Mouse (Mus musculus) erythroblast, embryonic 14.5 days (primary cell): ENCODE measurements around the gene Camk2d. TPM values are rescaled to one million over a fixed set of nuclear protein-coding genes. Genes with fewer than 3 reads are reported as not detected.

Experiments
- H3K27me3 ChIP-seq: 2 replicates; pipeline ENCODE4 v1.6.1; 2012; ENCODE audit warnings: inconsistent platforms; ENCODE audit not compliant: control insufficient read depth
- H3K36me3 ChIP-seq: 2 replicates; pipeline ENCODE4 v1.6.1; 2012; ENCODE audit warnings: mild to moderate bottlenecking, inconsistent platforms; ENCODE audit not compliant: control insufficient read depth
- H3K4me1 ChIP-seq: 2 replicates; pipeline ENCODE4 v1.6.1; 2012; ENCODE audit warnings: inconsistent platforms; ENCODE audit not compliant: control insufficient read depth
- H3K4me3 ChIP-seq: replicated peaks from 2 replicates; pipeline ENCODE3; 2012; ENCODE audit warnings: moderate library complexity, mild to moderate bottlenecking, inconsistent platforms
- H3K9me3 ChIP-seq: 2 replicates; pipeline ENCODE4 v1.6.1; 2012; ENCODE audit warnings: low read length, inconsistent platforms, mixed read lengths; ENCODE audit not compliant: control insufficient read depth
- GATA1 ChIP-seq: IDR thresholded peaks from 2 replicates; pipeline ENCODE4 v1.6.1; 2012; ENCODE audit warnings: low read length, inconsistent platforms, mixed read lengths
- TAL1 ChIP-seq: IDR thresholded peaks from 3 replicates; pipeline ENCODE4 v1.6.1; 2012; ENCODE audit warnings: low read length, inconsistent platforms, mixed read lengths
- polyA plus RNA-seq: library from polyadenylated mRNA; stranded (reverse); fragments of >175 nt; gene quantifications from 2 replicates; pipeline ENCODE4 v1.2.3, GENCODE M21; 2012

Camk2d gene
- polyA plus RNA-seq, 1 experiment, result not detected

DNA sequence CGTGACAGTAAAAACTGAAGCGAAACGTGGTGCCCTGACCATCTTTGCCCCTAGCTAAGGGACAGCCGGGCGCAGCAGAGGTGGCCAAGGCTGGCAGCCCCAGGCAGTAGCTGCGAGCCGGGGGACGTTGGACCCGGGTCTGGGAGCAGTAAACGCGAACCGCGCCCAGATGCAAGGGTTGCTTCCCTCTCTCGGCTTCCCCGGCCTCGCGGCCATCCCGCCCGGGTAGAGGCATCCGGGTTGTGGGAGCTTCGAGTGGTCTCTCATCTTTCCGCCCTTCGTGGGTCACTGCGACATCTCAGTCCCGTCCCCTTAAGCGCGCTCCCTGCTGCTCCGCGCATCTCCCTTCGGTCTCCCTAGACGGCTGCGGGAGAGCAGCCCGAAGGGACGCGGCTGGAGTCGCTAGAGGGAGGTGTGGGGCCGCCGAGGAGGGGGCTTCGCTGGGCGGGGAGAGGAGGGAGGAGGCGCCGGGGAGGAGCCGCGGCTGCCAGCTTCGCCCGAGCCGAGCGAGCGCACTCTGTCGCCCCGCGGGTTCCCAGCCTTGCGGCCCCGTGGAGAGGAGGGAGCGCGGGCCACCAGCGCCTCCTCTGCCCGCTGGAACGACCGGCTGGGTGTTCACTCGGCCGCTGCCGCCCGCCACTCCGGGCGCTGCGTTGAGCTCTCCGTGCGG is 524 bp downstream of the Camk2d start:
- Histone ChIP-seq H3K4me3 (peak overlapping the region; percentile 63), H3K9me3 (no peaks in the 10 kb centered on the region), H3K36me3 (no peaks in the 10 kb centered on the region), H3K4me1 (peaks cover 19% of the 10 kb centered on the region), H3K27me3 (peaks cover 29% of the 10 kb centered on the region)
- TF ChIP-seq GATA1, result no peak
- no peak for TF ChIP-seq TAL1

DNA sequence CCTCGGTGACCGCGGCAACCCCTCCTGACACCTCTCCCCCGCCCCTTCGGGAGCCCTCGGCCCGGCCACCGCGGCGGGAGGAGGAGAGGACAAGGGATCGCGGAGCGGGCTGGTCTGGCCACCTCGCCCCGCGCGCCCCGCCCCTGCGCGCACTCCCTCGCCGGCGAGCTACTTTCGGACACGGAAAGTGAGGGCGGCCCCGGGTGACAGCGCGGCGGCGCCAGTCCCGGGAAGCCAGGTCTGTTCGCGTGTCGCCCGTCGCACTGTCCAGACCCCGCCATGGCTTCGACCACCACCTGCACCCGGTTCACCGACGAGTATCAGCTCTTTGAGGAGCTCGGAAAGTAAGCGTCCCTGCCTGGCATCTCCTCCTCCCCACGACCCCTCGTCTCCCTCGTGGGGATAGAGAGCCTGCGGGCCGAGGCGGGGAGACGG is 1.1 kb downstream of the Camk2d start:
- Histone ChIP-seq H3K9me3 (no peaks in the 10 kb centered on the region), H3K4me1 (peaks cover 19% of the 10 kb centered on the region), H3K4me3 (peak overlapping the region; percentile 63), H3K27me3 (peaks cover 29% of the 10 kb centered on the region), H3K36me3 (no peaks in the 10 kb centered on the region)
- no peak for TF ChIP-seq GATA1
- TF ChIP-seq TAL1, result no peak

DNA sequence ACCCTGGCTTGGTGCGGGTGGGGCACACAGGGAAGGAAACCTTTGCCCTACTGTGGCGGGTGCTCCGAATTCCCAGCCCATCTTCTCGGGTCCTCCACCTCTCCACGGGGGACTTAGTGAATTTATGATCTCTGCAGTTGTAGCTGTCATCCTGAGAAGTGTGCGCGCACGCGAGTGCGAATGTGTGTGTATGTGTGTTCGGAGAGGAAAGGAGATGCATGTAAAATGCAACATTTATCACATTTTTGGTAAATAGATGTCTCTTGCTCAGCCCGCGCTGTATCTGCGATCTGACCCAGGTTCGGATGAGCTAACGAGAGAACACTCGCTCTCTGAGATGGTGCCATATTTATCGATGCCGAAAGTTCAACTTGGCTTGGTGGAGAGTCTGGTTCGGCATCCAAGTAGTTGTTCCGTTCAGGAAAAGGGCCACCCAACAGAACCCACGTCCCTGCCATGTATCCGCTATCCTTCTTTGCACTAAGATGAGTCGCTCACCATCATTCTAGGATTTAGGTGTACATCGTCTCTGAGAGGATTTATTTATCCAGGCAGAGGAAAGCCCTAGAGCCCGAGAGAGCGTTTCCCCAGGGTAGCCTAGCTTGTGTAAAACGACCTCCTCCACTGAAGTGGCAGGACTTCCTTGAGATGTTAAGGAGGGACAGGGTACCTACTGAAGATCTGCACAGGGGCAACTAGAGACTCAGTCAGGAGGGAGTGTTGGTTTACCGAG is 1.7 kb downstream of the Camk2d start:
- no peaks in the 10 kb centered on the region for H3K36me3 ChIP-seq
- peak overlapping the region; percentile 63 for H3K4me3 ChIP-seq
- no peaks in the 10 kb centered on the region for H3K9me3 ChIP-seq
- H3K4me1 ChIP-seq, result peaks cover 19% of the 10 kb centered on the region
- H3K27me3 ChIP-seq, result peaks cover 29% of the 10 kb centered on the region
- TF ChIP-seq GATA1 (no peak), TAL1 (no peak)

DNA sequence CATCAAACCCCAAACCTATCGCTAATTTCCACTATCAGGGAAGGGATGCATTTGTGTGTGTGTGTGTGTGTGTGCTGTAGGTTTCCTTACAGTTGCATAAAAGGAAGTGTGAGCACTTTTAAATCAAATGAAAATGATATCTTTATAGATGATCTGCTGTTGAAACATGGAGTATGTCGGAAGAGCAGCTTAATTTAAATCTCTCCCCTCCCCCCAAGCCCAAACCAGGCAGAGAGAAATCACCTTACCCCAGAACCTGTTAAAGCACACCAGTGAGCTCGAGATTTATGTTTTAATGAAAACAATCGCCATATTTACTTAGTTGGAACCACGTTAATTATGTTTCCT is 2.2 kb downstream of the Camk2d start:
- Histone ChIP-seq H3K4me1 (peaks cover 19% of the 10 kb centered on the region), H3K9me3 (no peaks in the 10 kb centered on the region), H3K36me3 (no peaks in the 10 kb centered on the region), H3K27me3 (peaks cover 29% of the 10 kb centered on the region), H3K4me3 (no peak overlapping the region)
- no peak for TF ChIP-seq GATA1
- TF ChIP-seq TAL1, result no peak

DNA sequence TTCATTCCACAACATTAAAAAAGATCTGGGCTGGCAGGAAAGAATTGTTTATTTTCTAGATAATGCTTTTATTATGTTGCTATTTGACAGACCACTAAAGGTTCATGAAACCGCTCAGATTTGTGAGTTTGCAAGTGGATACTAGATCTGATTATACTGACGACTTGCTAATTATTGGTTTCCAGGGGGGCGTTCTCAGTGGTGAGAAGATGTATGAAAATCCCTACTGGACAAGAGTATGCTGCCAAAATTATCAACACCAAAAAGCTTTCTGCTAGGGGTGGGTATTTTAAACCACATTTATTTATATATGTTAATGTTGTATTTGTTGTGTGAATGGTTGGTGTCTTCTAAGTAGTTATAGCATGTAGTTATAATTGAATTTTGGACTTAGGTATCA is 2.8 kb downstream of the Camk2d start:
- H3K9me3 ChIP-seq, result no peaks in the 10 kb centered on the region
- peaks cover 29% of the 10 kb centered on the region for H3K27me3 ChIP-seq
- no peaks in the 10 kb centered on the region for H3K36me3 ChIP-seq
- H3K4me3 ChIP-seq, result no peak overlapping the region
- TF ChIP-seq GATA1 (no peak), TAL1 (no peak)
- H3K4me1 ChIP-seq, result peaks cover 19% of the 10 kb centered on the region

DNA sequence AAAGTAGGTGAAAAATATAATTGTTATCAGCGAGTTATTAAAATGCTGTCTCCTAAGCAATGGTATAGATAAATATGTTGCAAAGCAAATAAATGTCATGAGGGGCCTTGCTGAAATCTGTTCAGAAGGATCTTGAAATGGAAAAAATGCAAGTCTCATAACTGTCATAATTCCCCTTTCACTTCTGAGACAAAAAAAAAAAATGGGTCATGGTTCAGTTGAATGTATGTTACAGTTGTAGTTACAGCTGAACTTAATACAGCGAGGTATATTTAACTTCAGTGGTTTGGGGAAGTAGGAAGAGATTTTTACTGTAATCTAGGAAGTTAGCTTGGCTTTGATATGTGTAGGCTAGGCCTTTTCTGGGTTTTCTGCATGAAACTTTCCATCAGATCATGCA is 3.2 kb downstream of the Camk2d start:
- no peaks in the 10 kb centered on the region for H3K36me3 ChIP-seq
- H3K9me3 ChIP-seq, result no peaks in the 10 kb centered on the region
- TF ChIP-seq TAL1 (no peak), GATA1 (no peak)
- H3K27me3 ChIP-seq, result peaks cover 29% of the 10 kb centered on the region
- H3K4me3 ChIP-seq, result no peak overlapping the region
- peaks cover 19% of the 10 kb centered on the region for H3K4me1 ChIP-seq

DNA sequence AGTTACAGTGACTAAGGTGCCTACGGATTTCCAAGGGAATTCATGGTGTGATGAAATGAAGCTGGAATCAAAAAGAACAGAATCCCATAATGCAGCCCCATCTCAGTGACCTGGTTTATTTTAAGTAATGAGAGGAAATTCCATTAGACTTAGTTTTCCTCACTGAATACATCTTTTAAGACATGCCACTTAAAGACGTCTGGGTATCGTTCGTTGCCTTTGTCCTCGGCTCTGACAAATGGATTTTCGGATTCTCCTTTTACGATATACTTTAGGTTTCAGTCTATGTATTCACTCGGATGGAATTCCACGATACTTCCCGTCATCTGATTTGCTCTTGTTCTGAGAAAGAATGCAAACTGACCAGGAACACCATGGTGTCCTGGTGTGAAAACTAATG is 3.8 kb downstream of the Camk2d start:
- Histone ChIP-seq H3K4me3 (no peak overlapping the region), H3K4me1 (peaks cover 19% of the 10 kb centered on the region), H3K36me3 (no peaks in the 10 kb centered on the region), H3K9me3 (no peaks in the 10 kb centered on the region), H3K27me3 (peaks cover 29% of the 10 kb centered on the region)
- TF ChIP-seq GATA1, result no peak
- no peak for TF ChIP-seq TAL1

DNA sequence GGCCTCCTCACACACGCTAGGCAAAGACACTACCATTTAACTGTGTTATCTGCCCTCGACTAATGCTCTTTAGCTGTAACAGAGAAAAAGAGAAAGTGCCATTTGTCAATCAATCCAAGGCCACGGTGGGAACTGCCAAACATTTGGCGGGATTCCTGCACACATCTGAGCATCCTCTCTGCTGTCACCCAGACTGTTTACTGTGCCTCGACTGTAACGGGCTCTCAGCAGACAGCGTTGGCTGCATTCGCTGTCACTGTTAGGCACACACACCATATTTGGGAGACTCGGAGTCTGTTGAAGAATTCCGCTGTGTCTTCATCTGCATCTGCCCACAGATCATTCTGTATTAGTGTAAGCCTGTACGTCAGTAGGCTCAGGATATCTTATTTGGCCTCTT is 6.7 kb downstream of the Camk2d start:
- H3K27me3 ChIP-seq, result peaks cover 9% of the 10 kb centered on the region
- TF ChIP-seq GATA1 (no peak), TAL1 (no peak)
- H3K4me1 ChIP-seq, result no peaks in the 10 kb centered on the region
- H3K4me3 ChIP-seq, result no peak overlapping the region
- no peaks in the 10 kb centered on the region for H3K36me3 ChIP-seq
- H3K9me3 ChIP-seq, result no peaks in the 10 kb centered on the region

DNA sequence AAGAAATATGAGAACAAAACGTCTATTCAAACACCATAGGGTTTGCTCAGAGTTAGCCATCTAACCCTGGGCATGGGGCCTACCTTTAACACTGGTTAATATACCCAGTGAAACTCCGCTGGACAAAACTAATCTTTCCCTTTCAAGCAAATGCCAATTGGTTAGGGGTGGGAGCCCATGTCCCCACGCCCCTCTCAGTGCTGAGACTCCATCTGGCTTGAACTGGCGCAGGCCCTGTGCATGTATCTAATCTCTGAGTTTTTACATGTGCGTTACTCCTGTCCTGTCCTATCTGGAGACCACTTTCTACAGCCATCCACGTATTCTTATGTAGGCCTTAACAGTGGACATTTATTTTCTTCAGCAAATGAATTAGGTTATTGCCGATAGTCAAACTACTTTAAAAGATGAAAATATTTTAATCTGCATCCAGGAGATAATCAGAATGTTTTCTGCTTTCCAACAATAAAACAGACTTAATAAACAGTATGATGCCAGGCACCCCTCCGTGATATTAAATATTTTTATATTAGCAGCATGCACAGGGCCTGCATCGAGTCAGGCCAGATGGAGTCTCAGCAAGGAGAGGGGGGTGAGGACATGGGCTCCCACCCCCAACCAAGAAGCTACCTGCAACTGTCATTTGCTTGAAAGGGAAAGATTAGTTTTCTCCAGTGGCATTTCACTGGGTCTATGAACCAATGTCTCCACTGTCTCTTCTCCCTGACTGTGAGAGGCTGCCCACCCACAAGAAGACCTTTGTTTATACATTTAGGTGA is 8.7 kb downstream of the Camk2d start:
- TF ChIP-seq TAL1 (no peak), GATA1 (no peak)
- no peaks in the 10 kb centered on the region for H3K36me3 ChIP-seq

More for the DNA sequence above, 8.7 kb downstream of the Camk2d start:
- no peak overlapping the region for H3K4me3 ChIP-seq
- H3K4me1 ChIP-seq, result no peaks in the 10 kb centered on the region
- H3K27me3 ChIP-seq, result peaks cover 6% of the 10 kb centered on the region
- H3K9me3 ChIP-seq, result no peaks in the 10 kb centered on the region
